Mouse (Mus musculus) mammary gland, adult 2 months (tissue): Measurements from ENCODE around the gene Ppp1r27. TPM values are rescaled to one million over a fixed set of nuclear protein-coding genes. Genes with fewer than 3 reads are reported as not detected.

Experiments
- polyA plus RNA-seq: library from polyadenylated mRNA; depleted of rRNA; stranded (reverse); fragments of >200 nt; gene quantifications from 2 replicates; pipeline ENCODE4 v1.2.3, GENCODE M21; 2012; ENCODE audit warnings: low replicate concordance; rRNA removed

Gene Ppp1r27
- 143 TPM in 1 of 2 replicates, not detected in the other for polyA plus RNA-seq

DNA sequence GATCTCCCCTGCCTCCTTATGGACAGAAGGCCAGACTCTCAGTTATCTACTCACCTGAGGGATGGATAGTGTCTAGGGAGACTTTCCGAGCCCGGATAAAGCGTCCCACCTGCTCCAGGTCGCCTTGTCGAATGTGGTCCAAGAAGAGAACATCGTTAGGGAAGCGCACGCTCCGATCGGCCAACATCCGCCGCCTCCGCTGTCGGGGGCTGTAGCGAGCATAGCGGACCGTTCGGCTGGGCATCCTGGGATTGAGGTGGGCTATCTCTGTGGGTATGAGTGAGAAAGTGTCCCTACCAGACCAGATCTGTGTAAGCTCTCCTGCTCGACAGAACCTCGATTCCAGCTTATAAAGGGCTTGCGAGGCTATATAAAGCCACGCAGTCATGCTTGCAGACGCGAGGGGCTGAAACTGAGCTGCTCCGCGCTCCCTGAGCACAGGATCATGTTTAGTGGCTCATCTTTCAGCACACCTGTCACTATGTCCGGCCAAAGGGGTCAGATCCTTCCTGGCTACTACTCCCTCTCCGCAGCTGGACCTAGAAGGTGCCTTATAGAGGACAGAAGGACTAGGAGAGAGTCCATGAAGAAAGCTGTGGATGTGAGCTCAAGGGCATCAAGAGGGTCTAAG lies at the start of gene Ppp1r27:
Gene Ppp1r27, minus strand, starts transcription at position 323 of the 631 bp plus-strand sequence.

DNA sequence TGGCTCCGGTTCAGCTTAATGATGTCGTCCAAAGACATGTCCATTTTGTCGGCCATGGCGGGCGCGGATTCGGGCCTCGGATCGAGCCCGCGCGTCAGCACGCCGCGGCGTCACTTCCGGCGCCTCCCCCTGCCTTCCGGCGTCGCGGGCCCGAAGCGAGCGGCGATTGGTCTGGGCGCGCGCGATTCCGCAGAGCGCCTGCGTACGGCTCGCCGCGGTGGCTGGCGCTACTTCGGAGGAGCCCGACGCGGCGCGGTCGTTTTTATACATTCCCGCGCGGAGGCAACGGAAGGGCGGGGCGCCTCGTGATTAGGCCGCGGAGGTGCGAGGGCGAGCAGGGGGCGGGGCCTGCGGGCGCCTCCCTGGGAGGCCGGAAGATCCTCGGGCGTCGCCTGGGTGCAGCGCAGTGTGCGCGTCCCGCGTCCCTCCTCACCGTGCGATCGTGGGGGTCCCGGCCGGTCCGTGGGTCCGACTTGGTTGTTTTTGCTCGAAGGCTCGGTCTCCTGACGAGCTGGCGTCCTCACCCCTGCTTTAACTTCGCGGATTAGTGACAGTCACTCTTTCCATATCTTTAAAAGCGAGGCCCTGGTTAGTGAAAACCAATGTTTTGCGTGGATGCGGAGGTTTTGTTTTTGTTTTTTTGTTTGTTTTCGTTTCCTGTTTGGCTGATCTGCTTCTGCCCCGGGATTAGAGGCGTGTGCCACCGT lies 47.5 kb upstream of the Ppp1r27 start, which contains the start of the genes Alyref and Anapc11:
Gene Alyref, minus strand, starts transcription at position 83 of the 707 bp plus-strand sequence.
Gene Anapc11, plus strand, starts transcription at position 139 of the 707 bp plus-strand sequence.

GRCm38 (mm10) chr11:120581490-120582267 lies 30.7 kb upstream of the Ppp1r27 start, which contains the start of gene Arhgdia:
Arhgdia (minus strand) TSS chr11:120581624.

DNA sequence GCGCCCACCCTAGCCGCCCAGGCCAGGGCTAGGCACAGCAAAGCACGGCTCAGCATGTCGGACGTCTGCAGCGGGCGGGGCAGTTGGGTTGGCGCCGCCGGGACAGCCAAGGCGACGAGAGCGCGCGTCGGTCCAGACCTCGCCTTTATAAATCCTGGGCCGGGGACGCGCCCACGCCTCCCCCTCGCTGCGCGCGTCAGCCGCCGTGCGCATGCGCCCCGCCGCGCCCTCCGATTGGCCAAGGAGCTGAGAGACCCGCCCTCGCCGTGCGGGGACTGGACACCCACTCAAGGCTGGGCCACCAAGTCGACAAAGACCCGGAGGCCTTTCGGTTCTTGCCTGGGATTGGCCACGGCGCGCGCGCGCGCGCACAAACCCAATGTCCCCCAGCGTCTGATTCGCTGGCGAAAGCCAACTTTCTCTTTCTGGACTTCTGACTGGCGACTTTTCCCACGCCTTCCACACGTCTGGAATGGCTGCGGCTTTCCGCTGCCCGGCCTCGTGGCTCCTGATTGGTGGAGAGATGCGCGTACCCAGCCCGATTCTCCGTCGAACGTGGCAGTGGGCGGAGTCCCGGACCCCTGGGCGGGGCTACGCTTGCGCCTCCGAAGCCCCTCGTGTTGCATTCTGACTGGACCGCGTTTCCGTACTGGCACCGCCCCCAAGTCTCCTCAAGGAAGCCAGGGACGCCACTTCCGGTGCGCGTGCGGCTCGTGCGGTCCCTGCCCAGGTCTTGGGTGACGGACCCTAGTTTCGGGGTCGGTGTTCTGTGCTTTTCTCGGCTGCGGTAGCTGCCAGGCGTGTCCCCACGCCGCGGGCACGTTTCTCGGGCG lies 22.0 kb upstream of the Ppp1r27 start, which contains the start of gene P4hb:
Gene P4hb, minus strand, starts transcription at position 502 of the 833 bp plus-strand sequence.

DNA sequence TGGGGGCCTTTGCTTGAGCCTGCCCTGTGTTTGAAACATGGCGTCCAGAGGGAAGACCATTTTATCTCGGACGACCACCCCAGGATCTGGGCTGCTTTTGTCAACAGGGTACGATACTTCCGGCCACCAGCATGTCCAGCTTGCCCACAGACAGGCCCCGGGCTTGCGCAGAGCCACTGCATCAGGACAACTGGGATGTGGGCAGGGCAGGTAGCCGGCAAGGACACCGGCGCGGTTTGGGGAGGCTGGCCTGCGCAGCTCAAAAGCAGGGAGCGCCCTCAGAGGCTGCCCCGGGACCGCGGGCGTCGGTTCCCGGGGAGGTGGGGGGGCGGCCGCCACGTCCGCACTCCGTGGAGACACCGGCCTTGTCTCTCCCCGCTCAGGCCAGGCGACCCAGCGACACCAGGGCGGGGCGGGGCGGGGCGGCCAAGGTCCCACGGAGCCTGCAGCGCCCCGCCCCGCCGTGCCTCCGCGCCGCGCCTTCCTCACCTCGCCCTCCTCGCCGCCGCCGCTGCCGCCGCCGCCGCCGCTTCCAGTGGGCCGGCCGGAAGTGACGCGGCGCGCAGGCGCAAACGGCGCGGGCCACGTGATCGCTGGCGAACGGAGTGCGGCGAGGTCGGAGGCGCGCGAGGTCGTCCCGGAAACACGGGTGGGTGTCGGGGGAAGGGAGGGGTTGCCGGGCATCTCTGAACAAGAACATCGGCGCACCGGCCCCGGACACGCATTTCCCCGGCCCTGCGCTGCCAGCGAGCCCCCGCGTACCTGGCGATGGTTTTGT lies 1.6 kb downstream of the Ppp1r27 start, which contains the start of gene Mcrip1:
Gene Mcrip1, minus strand, starts transcription at position 560 of the 778 bp plus-strand sequence.

GRCm38 (mm10) chr11:120530085-120530964 lies 20.6 kb downstream of the Ppp1r27 start, which contains the start of gene Gcgr:
Gcgr (plus strand) TSS chr11:120530699.

Other genes starting within 250 kb of the Ppp1r27 start
- gene Actg1, start 202.6 kb downstream of the Ppp1r27 start, polyA plus RNA-seq, result 880 and 1,219 TPM in 2 replicates
- gene Fscn2, start 189.6 kb downstream of the Ppp1r27 start, polyA plus RNA-seq, result 0.07 and 0.10 TPM in 2 replicates
- 47.6 and 79.8 TPM in 2 replicates for gene Faap100, start 172.4 kb downstream of the Ppp1r27 start, polyA plus RNA-seq
- 67.9 and 103 TPM in 2 replicates for gene Nploc4, start 113.4 kb downstream of the Ppp1r27 start, polyA plus RNA-seq
- gene Tspan10, start 108.5 kb downstream of the Ppp1r27 start, polyA plus RNA-seq, result 3.3 and 5.9 TPM in 2 replicates
- 0.43 and 2.0 TPM in 2 replicates for gene Pde6g, start 97.6 kb downstream of the Ppp1r27 start, polyA plus RNA-seq
- 37.1 and 39.9 TPM in 2 replicates for gene Oxld1, start 93.1 kb downstream of the Ppp1r27 start, polyA plus RNA-seq
- gene Ccdc137, start 93.0 kb downstream of the Ppp1r27 start, polyA plus RNA-seq, result 12.1 and 23.9 TPM in 2 replicates
- gene Arl16, start 83.5 kb downstream of the Ppp1r27 start, polyA plus RNA-seq, result 23.2 and 25.3 TPM in 2 replicates
- gene Mrpl12, start 66.5 kb downstream of the Ppp1r27 start, polyA plus RNA-seq, result 84.8 and 162 TPM in 2 replicates
- 769 and 1,138 TPM in 2 replicates for gene Slc25a10, start 59.3 kb downstream of the Ppp1r27 start, polyA plus RNA-seq
- 0.96 and 2.7 TPM in 2 replicates for gene Gcgr, start 20.4 kb downstream of the Ppp1r27 start, polyA plus RNA-seq
- 142 and 150 TPM in 2 replicates for gene Mcrip1, start 1.4 kb downstream of the Ppp1r27 start, polyA plus RNA-seq
- 141 and 220 TPM in 2 replicates for gene P4hb, start 22.1 kb upstream of the Ppp1r27 start, polyA plus RNA-seq
- gene Arhgdia, start 30.5 kb upstream of the Ppp1r27 start, polyA plus RNA-seq, result 741 and 971 TPM in 2 replicates
- gene Alyref, start 47.2 kb upstream of the Ppp1r27 start, polyA plus RNA-seq, result 11.0 and 20.7 TPM in 2 replicates
- 122 and 159 TPM in 2 replicates for gene Anapc11, start 47.3 kb upstream of the Ppp1r27 start, polyA plus RNA-seq
- 1.7 and 5.2 TPM in 2 replicates for gene Npb, start 57.3 kb upstream of the Ppp1r27 start, polyA plus RNA-seq
- gene Pcyt2, start 66.8 kb upstream of the Ppp1r27 start, polyA plus RNA-seq, result 242 and 269 TPM in 2 replicates
- gene Sirt7, start 74.1 kb upstream of the Ppp1r27 start, polyA plus RNA-seq, result 77.0 and 95.0 TPM in 2 replicates
- 45.1 and 52.6 TPM in 2 replicates for gene Mafg, start 82.5 kb upstream of the Ppp1r27 start, polyA plus RNA-seq
- 11.2 and 12.4 TPM in 2 replicates for gene Pycr1, start 92.6 kb upstream of the Ppp1r27 start, polyA plus RNA-seq
- 0.44 and 29.6 TPM in 2 replicates for gene Myadml2, start 97.0 kb upstream of the Ppp1r27 start, polyA plus RNA-seq
- 0.22 and 0.60 TPM in 2 replicates for gene Notum, start 110.0 kb upstream of the Ppp1r27 start, polyA plus RNA-seq
- 94.3 and 126 TPM in 2 replicates for gene Aspscr1, start 121.8 kb upstream of the Ppp1r27 start, polyA plus RNA-seq
- 90.7 and 105 TPM in 2 replicates for gene Cenpx, start 162.6 kb upstream of the Ppp1r27 start, polyA plus RNA-seq
- gene Lrrc45, start 162.8 kb upstream of the Ppp1r27 start, polyA plus RNA-seq, result 27.1 and 30.3 TPM in 2 replicates
- gene Rac3, start 170.3 kb upstream of the Ppp1r27 start, polyA plus RNA-seq, result 7.6 and 15.5 TPM in 2 replicates
- gene Dcxr, start 176.1 kb upstream of the Ppp1r27 start, polyA plus RNA-seq, result 84.6 and 91.9 TPM in 2 replicates
- 277 and 287 TPM in 2 replicates for gene Cbr2, start 181.0 kb upstream of the Ppp1r27 start, polyA plus RNA-seq
- gene Hmga1b, start 211.7 kb upstream of the Ppp1r27 start, polyA plus RNA-seq, result 0.86 and 1.4 TPM in 2 replicates
- gene Rfng, start 233.1 kb upstream of the Ppp1r27 start, polyA plus RNA-seq, result 56.0 and 80.9 TPM in 2 replicates
- 129 and 190 TPM in 2 replicates for gene Gps1, start 233.1 kb upstream of the Ppp1r27 start, polyA plus RNA-seq
- gene Dus1l, start 245.3 kb upstream of the Ppp1r27 start, polyA plus RNA-seq, result 30.8 and 36.8 TPM in 2 replicates